Mouse (Mus musculus) lung, embryonic 14.5 days (tissue): ENCODE results near the gene Dctpp1. TPM values are rescaled to one million over a fixed set of nuclear protein-coding genes. Genes with fewer than 3 reads are reported as not detected.
A peak's percentile ranks its signal among the peaks of the same experiment; 100 is the strongest.

Experiments
- ATAC-seq: fragments of 200-750 bp; cut with Nextera tagmentation; 2 replicates; pipeline ENCODE4 v1.8.0; 2017; ENCODE audit warnings: mild to moderate bottlenecking, moderate TSS enrichment, moderate library complexity; ENCODE audit not compliant: insufficient read depth
- DNase-seq: peaks from one replicate; pipeline ENCODE4 v3.0.0-alpha.2; 2015
- H3K27ac ChIP-seq: fragments of 300-500 bp; sonication (generic); 2 replicates; pipeline ENCODE4 v1.5.1; 2014; ENCODE audit warnings: low read depth, mild to moderate bottlenecking, moderate library complexity
- H3K27me3 ChIP-seq: fragments of 300-500 bp; sonication (generic); 2 replicates; pipeline ENCODE4 v1.6.1; 2014; ENCODE audit warnings: low read length, control low read depth; ENCODE audit not compliant: insufficient read depth
- H3K36me3 ChIP-seq: fragments of 300-500 bp; sonication (generic); 2 replicates; pipeline ENCODE4 v1.6.1; 2014; ENCODE audit warnings: control low read depth; ENCODE audit not compliant: insufficient read depth
- H3K4me1 ChIP-seq: fragments of 300-500 bp; sonication (generic); 2 replicates; pipeline ENCODE4 v1.6.1; 2014; ENCODE audit warnings: antibody characterized with exemption, control low read depth; ENCODE audit not compliant: insufficient read depth
- H3K4me2 ChIP-seq: fragments of 300-500 bp; sonication (generic); 2 replicates; pipeline ENCODE4 v1.6.1; 2014; ENCODE audit warnings: mild to moderate bottlenecking
- H3K4me3 ChIP-seq: fragments of 300-500 bp; sonication (generic); 2 replicates; pipeline ENCODE4 v1.5.1; 2014; ENCODE audit warnings: low read depth, low read length
- H3K9ac ChIP-seq: fragments of 300-500 bp; sonication (generic); 2 replicates; pipeline ENCODE4 v1.6.1; 2014
- H3K9me3 ChIP-seq: fragments of 300-500 bp; sonication (generic); 2 replicates; pipeline ENCODE4 v1.6.1; 2016; ENCODE audit warnings: low read depth, low read length, control low read depth
- CTCF ChIP-seq: IDR thresholded peaks from 2 replicates; pipeline ENCODE4 v1.5.1; 2016; ENCODE audit warnings: antibody characterized with exemption, low read depth
- WGBS: fragments of 180-500 bp; shearing (Covaris S2); extraction: QIAGEN DNeasy Blood & Tissue Kit; methylation state at CpG from one replicate; pipeline ENCODE4 v1.1.7; 2014; 5-methylcytosine and 5-hydroxymethylcytosine counted together
- polyA plus RNA-seq: library from polyadenylated mRNA; unstranded; fragments of >200 nt; fragmentation: Nextera tagmentation; extraction: Ambion mirVana; gene quantifications from 2 replicates; pipeline ENCODE4 v1.2.1, GENCODE M21; 2014

The Dctpp1 gene
- polyA plus RNA-seq, 1 experiment from 2014 or later, result 226 TPM

- WGBS, result 74% methylated on average over 5 of the region's 5 CpGs
- no peak for DNase-seq
- peak overlapping the region; percentile 96 for H3K4me2 ChIP-seq
- H3K4me1 ChIP-seq, result peaks cover 7% of the 10 kb centered on the region
- peaks cover 4% of the 10 kb centered on the region; the same call in 1 of the 2 replicates for H3K36me3 ChIP-seq
- H3K27ac ChIP-seq, result no peak overlapping the region
- TF ChIP-seq CTCF, result no peak
- H3K4me3 ChIP-seq, result no peak overlapping the region; the same call in 1 of the 2 replicates
- H3K27me3 ChIP-seq, result peaks cover 4% of the 10 kb centered on the region; the same call in 1 of the 2 replicates
- ATAC-seq, result no peak
- H3K9ac ChIP-seq, result 0 out of 2 replicates have a peak overlapping the region, but pooled peaks have one; percentile 28
- no peaks in the 10 kb centered on the region for H3K9me3 ChIP-seq
Observed at GRCm38 (mm10) chr7:127209851-127210250, 50.7 kb downstream of the Dctpp1 start.

GRCm38 (mm10) chr7:127208553-127209438, 51.7 kb downstream of the Dctpp1 start, which contains the start of gene Mylpf:
Mylpf (plus strand) TSS chr7:127208890.
- peaks cover 7% of the 10 kb centered on the region for H3K4me1 ChIP-seq
- peak within 1 kb of the TSS; percentile 74 for H3K4me3 ChIP-seq
- no peaks in the 10 kb centered on the region for H3K27me3 ChIP-seq
- peaks cover 10% of the 10 kb centered on the region for H3K36me3 ChIP-seq
- H3K9ac ChIP-seq, result peak within 1 kb of the TSS; percentile 86
- peak; percentile 97 for DNase-seq
- no peaks in the 10 kb centered on the region for H3K9me3 ChIP-seq
- H3K4me2 ChIP-seq, result peak within 1 kb of the TSS; percentile 96
- under 1% methylated on average over 33 of the region's 44 CpGs for WGBS
- ATAC-seq, result peak; percentile 95
- peak within 1 kb of the TSS; percentile 82 for H3K27ac ChIP-seq
- TF ChIP-seq CTCF, result peak; percentile 66

- Histone ChIP-seq H3K4me3 (peak within 1 kb of the TSS; percentile 74), H3K4me1 (peaks cover 7% of the 10 kb centered on the region), H3K27me3 (no peaks in the 10 kb centered on the region), H3K9me3 (no peaks in the 10 kb centered on the region), H3K36me3 (peaks cover 16% of the 10 kb centered on the region), H3K27ac (peak within 1 kb of the TSS; percentile 82), H3K4me2 (peak within 1 kb of the TSS; percentile 96), H3K9ac (peak within 1 kb of the TSS; percentile 86)
- no peak for TF ChIP-seq CTCF
- ATAC-seq, result peak; percentile 15
- WGBS, result no CpG with 5 or more reads among the region's 44 CpGs
- no peak for DNase-seq
Observed at GRCm38 (mm10) chr7:127208295-127208552, 52.3 kb downstream of the Dctpp1 start, which contains the start of gene Tbc1d10b. Tbc1d10b (minus strand) TSS chr7:127208468.

GRCm38 (mm10) chr7:127207374-127208294, 52.9 kb downstream of the Dctpp1 start:
- 0% methylated on average over 50 of the region's 53 CpGs for WGBS
- peak overlapping the region; percentile 82 for H3K27ac ChIP-seq
- peak overlapping the region; percentile 86 for H3K9ac ChIP-seq
- H3K36me3 ChIP-seq, result peaks cover 22% of the 10 kb centered on the region
- peak overlapping the region; percentile 74 for H3K4me3 ChIP-seq
- no peak; the same call in 1 of the 2 replicates for ATAC-seq
- TF ChIP-seq CTCF, result no peak
- DNase-seq, result no peak
- H3K4me1 ChIP-seq, result peaks cover 7% of the 10 kb centered on the region
- no peaks in the 10 kb centered on the region for H3K27me3 ChIP-seq
- H3K9me3 ChIP-seq, result no peaks in the 10 kb centered on the region
- peak overlapping the region; percentile 96 for H3K4me2 ChIP-seq

Other genes with a start within 250 kb of the Dctpp1 start
- 7.7 and 8.0 TPM in 2 replicates for gene Mvp, start 246.1 kb downstream of the Dctpp1 start, polyA plus RNA-seq
- gene Pagr1b, start 244.2 kb downstream of the Dctpp1 start, polyA plus RNA-seq, result 0.85 TPM in 1 of 2 replicates, not detected in the other
- 21.9 and 44.5 TPM in 2 replicates for gene Pagr1a, start 243.4 kb downstream of the Dctpp1 start, polyA plus RNA-seq
- gene Gm42742, start 239.6 kb downstream of the Dctpp1 start, polyA plus RNA-seq, result 37.4 and 54.0 TPM in 2 replicates
- 4.7 and 5.9 TPM in 2 replicates for gene Prrt2, start 239.5 kb downstream of the Dctpp1 start, polyA plus RNA-seq
- 74.3 and 90.8 TPM in 2 replicates for gene Maz, start 233.7 kb downstream of the Dctpp1 start, polyA plus RNA-seq
- gene Kif22, start 218.2 kb downstream of the Dctpp1 start, polyA plus RNA-seq, result 168 and 180 TPM in 2 replicates
- gene Zg16, start 173.4 kb downstream of the Dctpp1 start, polyA plus RNA-seq, result not detected in 2 replicates
- gene AI467606, start 169.3 kb downstream of the Dctpp1 start, polyA plus RNA-seq, result 6.3 and 6.5 TPM in 2 replicates
- gene Qprt, start 138.5 kb downstream of the Dctpp1 start, polyA plus RNA-seq, result 0.22 and 0.47 TPM in 2 replicates
- 0.20 TPM in 1 of 2 replicates, not detected in the other for gene Spn, start 122.9 kb downstream of the Dctpp1 start, polyA plus RNA-seq
- 54.6 and 59.6 TPM in 2 replicates for gene Cd2bp2, start 64.7 kb downstream of the Dctpp1 start, polyA plus RNA-seq
- gene Tbc1d10b, start 52.2 kb downstream of the Dctpp1 start, polyA plus RNA-seq, result 26.0 and 33.7 TPM in 2 replicates
- 8.6 and 12.2 TPM in 2 replicates for gene Mylpf, start 51.8 kb downstream of the Dctpp1 start, polyA plus RNA-seq
- gene Zfp553, start 27.6 kb downstream of the Dctpp1 start, polyA plus RNA-seq, result 21.2 and 24.3 TPM in 2 replicates
- 20.1 and 20.3 TPM in 2 replicates for gene Sept1, start 27.6 kb downstream of the Dctpp1 start, polyA plus RNA-seq
- 52.8 and 54.7 TPM in 2 replicates for gene Zfp771, start 16.4 kb downstream of the Dctpp1 start, polyA plus RNA-seq
- gene Sephs2, start 13.3 kb upstream of the Dctpp1 start, polyA plus RNA-seq, result 85.3 and 90.4 TPM in 2 replicates
- 1.0 and 1.6 TPM in 2 replicates for gene Itgal, start 35.6 kb upstream of the Dctpp1 start, polyA plus RNA-seq
- 4.7 and 6.5 TPM in 2 replicates for gene Zfp768, start 84.9 kb upstream of the Dctpp1 start, polyA plus RNA-seq
- gene Zfp747, start 115.3 kb upstream of the Dctpp1 start, polyA plus RNA-seq, result 6.7 and 8.5 TPM in 2 replicates
- gene 9130019O22Rik, start 126.5 kb upstream of the Dctpp1 start, polyA plus RNA-seq, result 5.6 and 6.8 TPM in 2 replicates
- 4.9 and 7.1 TPM in 2 replicates for gene E430018J23Rik, start 132.9 kb upstream of the Dctpp1 start, polyA plus RNA-seq
- 9.3 and 10.4 TPM in 2 replicates for gene Zfp764, start 146.1 kb upstream of the Dctpp1 start, polyA plus RNA-seq
- gene Zfp688, start 161.4 kb upstream of the Dctpp1 start, polyA plus RNA-seq, result 21.6 and 22.6 TPM in 2 replicates
- gene Zfp689, start 188.4 kb upstream of the Dctpp1 start, polyA plus RNA-seq, result 9.6 and 9.8 TPM in 2 replicates
- gene Prr14, start 198.9 kb upstream of the Dctpp1 start, polyA plus RNA-seq, result 44.3 TPM in 2 replicates
- 12.8 and 16.1 TPM in 2 replicates for gene Fbrs, start 218.5 kb upstream of the Dctpp1 start, polyA plus RNA-seq